Mouse (Mus musculus): ENCODE measurements at regions not wholly inside any gene's neighbourhood (a gene's known extent, or its start where the extent isn't known, plus 50 kb on each side); places are given as distances from the start of the nearest gene placed in this dataset.
"Not testable (repeated sequence)": the region's sequence is repeated elsewhere in the genome, so short reads cannot be mapped to it uniquely, and the experiment has no call there.

DNA sequence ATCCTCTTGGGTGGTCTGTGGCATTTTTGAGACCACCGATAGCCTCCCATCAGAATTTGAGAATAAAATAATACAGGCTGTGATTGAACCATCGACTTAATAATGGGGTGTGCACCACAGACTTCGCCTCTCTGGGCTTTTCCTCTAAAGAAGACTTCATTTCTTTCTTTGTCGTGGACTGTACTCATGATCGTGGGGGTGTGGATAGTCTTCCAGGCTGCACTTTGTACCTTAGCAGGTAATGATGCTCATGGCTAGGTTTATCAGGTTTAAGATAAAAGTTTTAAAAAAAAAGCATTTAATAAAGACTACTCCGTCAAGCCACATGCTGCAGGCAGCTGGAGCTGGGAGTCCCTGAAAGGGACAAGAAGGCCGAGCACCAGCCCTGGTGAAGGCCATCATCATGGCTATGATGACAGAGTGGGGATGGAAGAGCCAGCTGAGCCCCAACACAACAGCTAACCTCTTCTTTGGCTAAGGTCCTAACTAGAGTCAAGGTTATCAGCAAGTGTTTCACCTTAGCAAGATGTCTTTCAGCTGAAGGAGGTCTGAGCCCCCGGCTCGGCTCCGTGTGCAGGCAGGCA, 153.4 kb downstream of the Bcl2l11 start:
- in situ Hi-C loops (cut with MboI; ENCODE audit: low pct_unique_long_range_greater_than_20kb), result no loop called here
- H3K27me3 ChIP-seq, result no peaks in the 10 kb centered on the region
- TF ChIP-seq CTCF (IDR thresholded peaks at IDR 0.05), result no peak
- ChIA-PET CTCF (no interaction called here), POLR2A (interaction anchor here (0.5 kb wide), 1 partner anchor 447 kb away, joined by 4 read pairs; no protein-coding TSS in a partner anchor)
- ATAC-seq (no peak), DNase-seq (ENCODE audit: low read depth, low spot score) (no peak)

DNA sequence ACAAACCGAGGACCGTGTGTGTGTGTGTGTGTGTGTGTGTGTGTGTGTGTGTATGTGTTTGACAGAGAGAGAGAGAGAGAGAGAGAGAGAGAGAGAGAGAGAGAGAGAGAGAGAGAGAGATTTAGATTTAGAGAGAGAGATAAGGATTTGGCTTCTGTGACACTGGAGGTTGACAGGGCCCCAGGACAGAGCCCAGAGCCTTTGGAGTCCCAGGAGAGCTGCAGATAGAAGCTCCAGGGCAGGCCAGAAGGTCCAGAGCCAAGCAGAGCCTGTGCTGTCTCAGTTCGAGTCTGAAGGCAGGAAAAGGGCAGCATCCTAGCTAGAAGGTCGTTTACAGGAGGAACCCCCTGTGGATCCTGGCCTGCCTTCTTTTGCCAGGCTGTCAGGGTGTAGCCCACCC, 156.8 kb downstream of the Bcl2l11 start:
- H3K27me3 ChIP-seq, result no peaks in the 10 kb centered on the region
- TF ChIP-seq CTCF (IDR thresholded peaks at IDR 0.05), result no peak
- DNase-seq (ENCODE audit: low read depth, low spot score) (no peak), ATAC-seq (no peak)
- POLR2A ChIA-PET, result no interaction called here
- CTCF ChIA-PET, result interaction anchor here (1.1 kb wide), 1 partner anchor 140 kb away, joined by 3 read pairs; no protein-coding TSS in a partner anchor
- in situ Hi-C loops (cut with MboI; ENCODE audit: low pct_unique_long_range_greater_than_20kb), result no loop called here

DNA sequence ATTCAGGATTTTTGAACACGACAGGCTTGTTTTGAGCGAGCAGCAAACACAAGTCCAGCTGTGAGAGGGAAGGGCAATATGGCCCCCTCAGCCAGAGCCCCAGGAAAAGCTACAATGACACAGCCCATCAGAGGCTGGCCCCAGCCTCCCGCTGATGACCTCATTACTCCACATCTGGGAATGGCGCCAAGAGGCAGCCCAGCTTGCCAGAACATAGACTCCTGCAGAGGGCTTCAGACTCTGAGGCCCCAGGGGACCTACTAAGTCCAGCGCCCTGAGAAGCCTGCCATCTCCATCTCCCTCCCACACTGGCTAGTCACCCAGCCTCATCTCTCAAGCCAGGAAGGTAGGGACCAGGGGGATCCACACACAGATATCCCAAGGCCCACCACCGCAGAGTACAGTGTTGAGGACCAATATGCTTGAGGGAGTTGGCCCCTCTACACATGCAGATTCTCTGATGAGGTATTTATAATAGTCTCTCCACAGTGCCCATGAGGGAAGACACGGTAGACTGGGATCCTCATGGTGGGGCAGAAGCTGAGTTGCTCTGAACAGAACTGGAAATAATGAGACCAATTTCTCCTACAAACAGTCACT, 159.1 kb downstream of the Bcl2l11 start:
- in situ Hi-C loops (cut with MboI; ENCODE audit: low pct_unique_long_range_greater_than_20kb), result no loop called here
- POLR2A ChIA-PET, result no interaction called here
- no peaks in the 10 kb centered on the region for H3K27me3 ChIP-seq
- ATAC-seq (peak; percentile 70), DNase-seq (ENCODE audit: low read depth, low spot score) (peak; percentile 91)
- no peak for TF ChIP-seq CTCF (IDR thresholded peaks at IDR 0.05)
- CTCF ChIA-PET, result interaction anchor here (1.4 to 1.5 kb wide), 2 partner anchors 37 to 288 kb away, joined by 4 read pairs; no protein-coding TSS in a partner anchor

DNA sequence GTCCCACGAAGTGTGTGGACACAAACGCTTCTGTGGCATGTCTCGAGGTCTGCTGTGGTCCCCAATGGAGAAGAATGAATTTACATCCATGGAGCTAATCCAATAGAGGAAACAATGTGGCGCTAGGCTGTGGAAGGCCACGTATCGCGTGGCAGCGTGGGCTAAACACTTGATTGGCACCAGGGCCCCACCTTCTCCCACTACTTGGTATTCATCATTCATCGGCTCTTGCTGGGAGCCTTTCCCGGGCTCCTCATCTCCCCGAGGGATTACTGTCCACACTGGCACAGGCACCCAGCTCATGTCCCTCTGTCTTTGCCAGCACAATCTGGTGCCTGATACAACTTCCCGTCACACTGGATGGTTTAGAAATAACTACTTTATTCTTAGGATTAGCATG, 159.6 kb downstream of the Bcl2l11 start:
- ATAC-seq, result no peak
- in situ Hi-C loops (cut with MboI; ENCODE audit: low pct_unique_long_range_greater_than_20kb), result no loop called here

DNA sequence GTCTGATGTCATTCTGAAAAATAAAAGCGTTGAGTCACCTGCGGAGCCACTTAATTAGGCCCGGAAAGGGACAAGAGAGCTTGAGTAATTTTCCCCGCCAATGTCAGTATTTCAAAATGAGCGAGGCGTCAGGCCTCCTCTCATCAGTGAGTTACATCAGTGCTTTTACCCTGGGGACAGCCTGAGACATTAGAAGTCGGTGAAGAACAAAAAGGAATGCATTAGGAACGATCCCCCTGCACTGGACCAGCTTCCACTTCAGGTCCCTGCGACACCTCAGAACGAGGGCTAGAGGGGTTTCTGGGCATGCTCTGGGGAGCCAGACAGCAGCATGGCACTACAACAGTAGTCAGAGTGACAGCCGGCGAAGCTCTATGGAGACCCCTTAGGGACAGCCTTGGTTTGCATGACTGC, 162.3 kb downstream of the Bcl2l11 start:
- ChIA-PET CTCF (interaction anchor here (2.6 kb wide), 1 partner anchor 12 kb away, joined by 8 read pairs; no protein-coding TSS in a partner anchor), POLR2A (no interaction called here)
- no peak for TF ChIP-seq CTCF (IDR thresholded peaks at IDR 0.05)
- DNase-seq (ENCODE audit: low read depth, low spot score) (no peak), ATAC-seq (peak; percentile 37)
- no peaks in the 10 kb centered on the region for H3K27me3 ChIP-seq
- in situ Hi-C loops (cut with MboI; ENCODE audit: low pct_unique_long_range_greater_than_20kb), result no loop called here

More for the DNA sequence above, 159.6 kb downstream of the Bcl2l11 start:
- ChIA-PET CTCF (interaction anchor here (1.0 to 2.6 kb wide), 4 partner anchors 9 to 288 kb away, joined by 3 to 8 read pairs (median 4); no protein-coding TSS in a partner anchor), POLR2A (interaction anchor here (0.7 kb wide), 1 partner anchor 114 kb away, joined by 3 read pairs; no protein-coding TSS in a partner anchor)
- no peak for TF ChIP-seq CTCF (IDR thresholded peaks at IDR 0.05)
- no peak for DNase-seq (ENCODE audit: low read depth, low spot score)
- no peaks in the 10 kb centered on the region for H3K27me3 ChIP-seq

DNA sequence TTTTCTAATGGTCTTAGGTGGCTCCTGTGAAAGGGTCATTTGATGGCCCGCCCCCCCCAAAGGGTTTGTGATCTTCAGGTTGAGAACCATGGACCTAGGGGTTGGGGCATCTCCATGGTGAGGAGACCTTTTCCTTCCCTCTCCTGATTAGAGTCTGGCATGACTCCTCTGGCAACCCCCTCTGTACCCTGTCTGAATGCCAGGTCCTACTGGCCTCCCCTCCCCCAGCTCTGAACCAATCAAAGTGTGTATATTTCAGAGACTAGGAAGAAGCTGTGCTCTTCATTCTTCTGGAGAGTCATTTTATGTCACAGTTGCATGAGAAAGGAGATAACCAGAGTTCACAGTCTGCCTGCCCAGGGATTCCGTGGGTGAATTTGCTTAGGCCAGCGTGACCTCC, 164.8 kb downstream of the Bcl2l11 start:
- H3K27me3 ChIP-seq, result no peaks in the 10 kb centered on the region
- no peak for DNase-seq (ENCODE audit: low read depth, low spot score)
- no peak for TF ChIP-seq CTCF (IDR thresholded peaks at IDR 0.05)
- ChIA-PET POLR2A (no interaction called here), CTCF (no interaction called here)
- no peak for ATAC-seq
- in situ Hi-C loops (cut with MboI; ENCODE audit: low pct_unique_long_range_greater_than_20kb), result no loop called here

DNA sequence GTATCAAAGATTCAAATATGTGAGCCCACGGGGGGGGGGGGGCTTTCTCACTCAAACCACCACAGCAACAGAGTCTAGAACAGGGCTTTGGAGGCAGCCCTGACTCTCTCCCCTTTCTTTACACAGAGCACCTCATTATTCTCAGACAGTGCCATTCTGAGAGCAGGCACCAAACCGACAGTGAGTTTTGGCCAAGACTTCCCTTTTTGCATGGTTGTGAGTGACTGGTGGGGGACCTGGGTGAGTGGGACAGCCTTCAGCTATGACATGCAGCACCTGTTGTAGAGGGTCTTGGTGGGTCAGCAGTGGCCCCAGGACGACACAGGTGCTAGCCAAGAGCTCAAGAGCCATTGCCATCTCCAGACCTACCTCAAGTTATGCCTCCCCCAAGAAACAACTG, 168.8 kb downstream of the Bcl2l11 start:
- TF ChIP-seq CTCF (IDR thresholded peaks at IDR 0.05), result no peak
- in situ Hi-C loops (cut with MboI; ENCODE audit: low pct_unique_long_range_greater_than_20kb), result no loop called here
- no peak for DNase-seq (ENCODE audit: low read depth, low spot score)
- no peaks in the 10 kb centered on the region for H3K27me3 ChIP-seq
- no peak for ATAC-seq
- ChIA-PET CTCF (no interaction called here), POLR2A (no interaction called here)

DNA sequence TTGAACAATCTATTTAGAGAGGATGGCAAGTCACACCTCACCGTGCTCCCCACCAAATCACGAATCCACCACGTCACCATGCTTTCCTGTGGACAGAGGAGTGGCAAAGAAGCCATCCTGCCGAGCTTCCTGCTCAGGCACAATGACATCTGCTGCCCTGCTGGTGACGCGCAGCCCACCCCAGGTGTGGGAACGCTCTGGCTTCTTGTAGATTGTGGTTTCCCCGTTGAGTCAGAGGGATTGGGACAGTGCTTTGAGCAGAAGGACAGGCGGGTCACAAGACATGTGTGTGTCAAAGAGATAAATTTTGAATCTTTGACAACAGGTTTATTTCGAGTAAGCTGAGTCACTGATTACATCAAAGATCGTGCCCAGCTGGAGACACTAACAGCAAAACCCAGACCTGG, 169.2 kb downstream of the Bcl2l11 start:
- no peak for DNase-seq (ENCODE audit: low read depth, low spot score)
- in situ Hi-C loops (cut with MboI; ENCODE audit: low pct_unique_long_range_greater_than_20kb), result no loop called here
- ChIA-PET CTCF (no interaction called here), POLR2A (no interaction called here)
- no peak for ATAC-seq
- TF ChIP-seq CTCF (IDR thresholded peaks at IDR 0.05), result no peak
- H3K27me3 ChIP-seq, result no peaks in the 10 kb centered on the region

DNA sequence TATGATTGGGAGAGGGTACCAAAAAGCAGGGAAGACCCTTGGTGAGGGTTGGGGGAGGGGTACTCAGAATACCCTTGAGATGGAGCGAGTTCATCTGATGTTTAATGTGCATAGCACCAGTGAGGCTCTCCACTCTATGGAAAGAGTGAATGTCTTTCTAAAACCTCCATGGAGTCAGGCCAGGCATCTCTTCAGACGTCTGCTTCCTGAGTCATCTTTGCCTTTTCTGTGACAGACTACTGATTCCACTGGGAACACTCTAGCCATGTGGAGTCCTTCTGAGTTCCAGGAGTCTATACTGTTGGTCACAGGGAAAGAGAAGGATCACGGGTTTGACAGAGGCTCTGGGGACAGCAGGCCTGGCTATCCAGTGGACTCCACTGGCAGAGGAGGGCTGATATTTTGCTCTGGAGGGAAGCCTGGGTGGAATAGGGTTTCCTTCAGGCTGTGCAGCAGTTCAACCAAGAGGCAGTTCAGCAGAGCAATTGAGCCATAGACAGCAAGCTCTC, 169.9 kb downstream of the Bcl2l11 start:
- TF ChIP-seq CTCF (IDR thresholded peaks at IDR 0.05), result no peak
- ChIA-PET CTCF (no interaction called here), POLR2A (no interaction called here)
- in situ Hi-C loops (cut with MboI; ENCODE audit: low pct_unique_long_range_greater_than_20kb), result no loop called here
- ATAC-seq (no peak), DNase-seq (ENCODE audit: low read depth, low spot score) (no peak)
- no peaks in the 10 kb centered on the region for H3K27me3 ChIP-seq

DNA sequence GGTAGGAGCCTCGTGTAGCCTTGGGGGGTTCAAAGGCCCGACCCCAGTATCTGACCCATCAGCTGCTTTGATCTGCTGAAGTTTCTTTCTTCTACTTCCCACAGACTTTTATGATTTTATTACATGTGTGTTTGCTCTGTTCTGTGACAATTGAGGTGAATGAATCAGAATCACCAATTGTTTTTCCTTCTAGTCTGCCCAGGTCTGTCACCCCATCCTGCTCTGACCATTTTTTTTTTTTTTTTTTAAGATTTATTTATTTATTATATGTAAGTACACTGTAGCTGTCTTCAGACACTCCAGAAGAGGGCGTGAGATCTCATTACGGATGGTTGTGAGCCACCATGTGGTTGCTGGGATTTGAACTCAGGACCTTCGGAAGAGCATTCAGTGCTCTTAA, 170.6 kb downstream of the Bcl2l11 start:
- H3K27me3 ChIP-seq; CTCF ChIA-PET; ATAC-seq; POLR2A ChIA-PET; DNase-seq (ENCODE audit: low read depth, low spot score); in situ Hi-C loops (cut with MboI; ENCODE audit: low pct_unique_long_range_greater_than_20kb): not testable (repeated sequence)

DNA sequence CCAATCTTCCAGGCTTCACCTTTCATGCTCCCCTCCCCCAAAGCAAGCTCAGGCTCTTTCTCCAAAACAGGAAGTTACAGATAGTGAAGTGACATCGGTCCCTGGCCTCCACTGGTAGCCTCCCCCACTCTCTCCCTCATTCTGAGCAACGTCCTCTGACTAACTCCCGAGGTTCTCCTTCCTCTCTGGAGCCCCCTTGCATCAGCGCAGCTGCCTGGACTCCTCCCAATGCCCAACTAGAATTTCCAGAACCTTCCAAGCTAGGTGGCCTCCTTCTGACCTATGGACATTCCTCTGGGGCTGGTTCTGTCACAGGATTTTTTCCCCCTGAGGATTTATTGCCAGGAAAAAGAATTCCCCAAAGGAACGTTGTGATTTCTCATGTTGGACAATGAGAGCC, 171.1 kb downstream of the Bcl2l11 start:
- H3K27me3 ChIP-seq, result no peaks in the 10 kb centered on the region
- ChIA-PET CTCF (no interaction called here), POLR2A (no interaction called here)
- DNase-seq (ENCODE audit: low read depth, low spot score) (no peak), ATAC-seq (no peak)
- in situ Hi-C loops (cut with MboI; ENCODE audit: low pct_unique_long_range_greater_than_20kb), result no loop called here
- TF ChIP-seq CTCF (IDR thresholded peaks at IDR 0.05), result no peak
